Mouse (Mus musculus) olfactory bulb, adult 2 months (tissue): ENCODE measurements at regions not wholly inside any gene's neighbourhood (a gene's known extent, or its start where the extent isn't known, plus 50 kb on each side); places are given as distances from the start of the nearest gene placed in this dataset.

ENCODE experiments used
- CTCF ChIP-seq: fragments of 200-500 bp; IDR thresholded peaks from 2 replicates; pipeline ENCODE4 v1.5.1; 2012; ENCODE audit warnings: low read depth, mild to moderate bottlenecking, low read length, moderate library complexity; ENCODE audit not compliant: insufficient read depth
- POLR2A ChIP-seq: fragments of 200-500 bp; IDR thresholded peaks from 2 replicates; pipeline ENCODE4 v1.6.1; 2012; ENCODE audit warnings: mild to moderate bottlenecking, low read depth, low read length, moderate library complexity; ENCODE audit not compliant: insufficient read depth

DNA sequence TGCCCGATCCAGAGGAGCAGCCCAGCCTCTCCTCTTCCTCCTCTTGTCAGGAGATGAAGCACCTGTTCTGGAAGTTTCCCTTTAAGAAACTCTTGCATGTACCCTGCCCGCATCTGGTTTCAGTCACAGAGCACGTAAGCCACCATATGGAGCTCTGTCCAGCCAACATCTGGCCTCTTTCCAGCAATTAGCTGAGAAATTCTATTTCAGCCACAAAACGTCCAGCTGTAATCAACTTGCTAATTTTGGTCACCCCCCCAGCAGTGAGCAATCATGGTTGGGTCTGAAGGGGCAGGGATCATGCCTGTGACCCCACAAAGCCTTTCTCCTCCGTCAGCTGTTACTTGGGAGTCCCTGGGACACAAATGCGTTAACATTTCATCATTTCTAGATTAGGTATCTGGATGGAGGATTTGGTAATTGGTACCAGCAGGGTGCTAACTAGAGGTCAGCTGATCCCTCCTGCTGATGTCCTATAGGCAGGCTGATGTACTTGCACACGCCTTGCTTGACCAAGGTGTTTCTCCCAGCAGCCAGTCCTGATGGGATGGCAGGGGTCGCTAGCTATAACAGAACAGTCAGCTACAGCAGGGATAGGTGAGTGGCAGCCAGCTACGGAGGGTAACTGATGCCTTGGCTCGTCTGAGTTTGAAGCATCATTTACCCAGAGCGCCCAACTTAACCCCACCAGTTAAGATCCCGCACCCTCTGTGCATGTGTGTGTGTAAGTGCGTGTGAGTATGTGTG lies 91.4 kb upstream of the Stt3b start:
- TF ChIP-seq POLR2A: no peak
- TF ChIP-seq CTCF: no peak
